Mouse (Mus musculus) liver, postnatal 0 days (tissue): ENCODE data around the gene Cyp39a1. TPM values are rescaled to one million over a fixed set of nuclear protein-coding genes. Genes with fewer than 3 reads are reported as not detected.

Experiments used
- ATAC-seq: fragments of 200-750 bp; cut with Nextera tagmentation; 2 replicates; pipeline ENCODE4 v1.8.0; 2017; ENCODE audit warnings: mild to moderate bottlenecking, moderate library complexity
- DNase-seq: peaks from one replicate; pipeline ENCODE4 v3.0.0-alpha.2; 2016
- H3K27ac ChIP-seq: fragments of 300-500 bp; sonication (generic); 2 replicates; pipeline ENCODE4 v1.5.1; 2014; ENCODE audit warnings: antibody characterized with exemption, moderate library complexity, mild to moderate bottlenecking, low read depth
- H3K27me3 ChIP-seq: fragments of 300-500 bp; sonication (generic); 2 replicates; pipeline ENCODE4 v1.6.1; 2014; ENCODE audit warnings: low read length, control low read depth, mixed read lengths; ENCODE audit not compliant: insufficient read depth
- H3K36me3 ChIP-seq: fragments of 300-500 bp; sonication (generic); replicated peaks from 2 replicates; pipeline ENCODE4 v1.6.1; 2014; ENCODE audit warnings: mild to moderate bottlenecking, control low read depth, low read length, moderate library complexity, mixed read lengths; ENCODE audit not compliant: insufficient read depth
- H3K4me1 ChIP-seq: fragments of 300-500 bp; sonication (generic); 2 replicates; pipeline ENCODE4 v1.6.1; 2014; ENCODE audit warnings: antibody characterized with exemption, mild to moderate bottlenecking, control low read depth; ENCODE audit not compliant: insufficient read depth
- H3K4me2 ChIP-seq: fragments of 300-500 bp; sonication (generic); 2 replicates; pipeline ENCODE4 v1.6.1; 2014; ENCODE audit warnings: low read depth, mild to moderate bottlenecking, low read length, moderate library complexity, mixed read lengths
- H3K4me3 ChIP-seq: fragments of 300-500 bp; sonication (generic); 2 replicates; pipeline ENCODE4 v1.5.1; 2014; ENCODE audit warnings: low read depth, low read length
- H3K9ac ChIP-seq: fragments of 300-500 bp; sonication (generic); replicated peaks from 2 replicates; pipeline ENCODE4 v1.6.1; 2014; ENCODE audit warnings: mild to moderate bottlenecking, moderate library complexity
- H3K9me3 ChIP-seq: fragments of 300-500 bp; sonication (generic); 2 replicates; pipeline ENCODE4 v1.6.1; 2016; ENCODE audit warnings: mild to moderate bottlenecking, control low read depth, low read length, mixed read lengths
- CTCF ChIP-seq: sonication (generic); IDR thresholded peaks from 2 replicates; pipeline ENCODE4 v1.5.1; 2016; ENCODE audit warnings: antibody characterized with exemption, low read depth
- EP300 ChIP-seq: IDR thresholded peaks from 2 replicates; pipeline ENCODE4 v1.6.1; 2016; ENCODE audit warnings: antibody characterized with exemption, low read depth, mild to moderate bottlenecking
- WGBS: fragments of 180-500 bp; shearing (Covaris S2); extraction: QIAGEN DNeasy Blood & Tissue Kit; methylation state at CpG from one replicate; pipeline ENCODE4 v1.1.7; 2014; ENCODE audit not compliant: insufficient replicate concordance; 5-methylcytosine and 5-hydroxymethylcytosine counted together
- polyA plus RNA-seq: library from polyadenylated mRNA; unstranded; fragments of >200 nt; fragmentation: Nextera tagmentation; extraction: Ambion mirVana; gene quantifications from 2 replicates; pipeline ENCODE4 v1.2.1, GENCODE M21; 2015

Cyp39a1 gene
- polyA plus RNA-seq, 1 experiment from 2014 or later, result 70.6 TPM

DNA sequence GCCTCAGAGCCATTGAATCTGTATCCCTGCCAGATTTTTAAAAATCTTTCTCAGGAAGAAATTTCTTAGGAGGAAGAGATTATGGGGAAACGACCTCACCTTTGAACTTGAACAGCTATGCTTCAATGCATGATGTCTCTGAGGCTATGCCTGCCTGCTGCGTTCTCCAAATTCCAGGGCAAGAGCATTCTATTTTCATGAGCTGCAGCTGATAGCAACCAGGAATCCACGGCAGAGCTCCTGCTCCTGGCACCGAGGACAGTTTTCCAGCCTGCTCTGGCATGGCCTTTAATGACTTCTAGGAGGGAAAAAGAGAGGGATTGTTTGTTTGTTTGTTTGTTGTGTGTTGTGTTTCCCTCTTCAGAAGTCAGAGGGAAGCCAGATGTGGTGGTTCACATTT lies 77.2 kb downstream of the Cyp39a1 start:
- DNase-seq (no peak), ATAC-seq (no peak)
- H3K9me3 ChIP-seq, result no peaks in the 10 kb centered on the region
- no peak overlapping the region for H3K27ac ChIP-seq
- no peak overlapping the region for H3K4me3 ChIP-seq
- H3K4me1 ChIP-seq, result no peaks in the 10 kb centered on the region
- 50% methylated on average over 4 of the region's 4 CpGs for WGBS
- TF ChIP-seq EP300, result no peak
- no peak for TF ChIP-seq CTCF
- no peak overlapping the region for H3K9ac ChIP-seq
- no peaks in the 10 kb centered on the region for H3K27me3 ChIP-seq
- no peak overlapping the region for H3K4me2 ChIP-seq
- H3K36me3 ChIP-seq, result peaks cover 12% of the 10 kb centered on the region

- H3K27me3 ChIP-seq, result no peaks in the 10 kb centered on the region
- no peak overlapping the region for H3K4me3 ChIP-seq
- no peak overlapping the region for H3K4me2 ChIP-seq
- 76% methylated on average over 6 of the region's 6 CpGs for WGBS
- H3K9ac ChIP-seq, result no peak overlapping the region
- H3K27ac ChIP-seq, result no peak overlapping the region
- no peak for TF ChIP-seq CTCF
- TF ChIP-seq EP300, result no peak
- H3K36me3 ChIP-seq, result peaks cover 17% of the 10 kb centered on the region
- no peaks in the 10 kb centered on the region for H3K9me3 ChIP-seq
- no peaks in the 10 kb centered on the region for H3K4me1 ChIP-seq
- ATAC-seq (no peak), DNase-seq (no peak)
Observed at GRCm38 (mm10) chr17:43751146-43751545, 83.9 kb downstream of the Cyp39a1 start.

DNA sequence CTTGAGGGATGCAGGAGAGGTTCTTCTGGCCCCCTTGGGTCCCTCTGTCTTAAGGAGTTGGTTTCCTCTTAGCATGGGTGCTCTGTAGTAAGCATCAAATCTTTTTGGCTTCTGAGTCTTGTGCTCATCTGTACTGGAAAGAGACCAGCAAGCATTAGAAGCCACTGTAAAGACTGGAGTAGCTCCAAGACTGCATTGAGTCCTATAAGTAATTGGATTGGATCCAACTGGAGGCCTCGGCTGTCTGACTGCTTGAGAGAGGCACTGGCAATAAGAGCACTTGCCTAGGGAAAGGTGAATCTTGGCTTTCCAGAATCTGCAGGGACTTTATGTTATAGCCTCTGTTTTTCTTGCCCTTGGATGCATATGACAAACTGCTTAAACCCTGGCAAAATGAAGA lies 85.6 kb downstream of the Cyp39a1 start:
- no peak for DNase-seq
- TF ChIP-seq EP300 (no peak), CTCF (no peak)

DNA sequence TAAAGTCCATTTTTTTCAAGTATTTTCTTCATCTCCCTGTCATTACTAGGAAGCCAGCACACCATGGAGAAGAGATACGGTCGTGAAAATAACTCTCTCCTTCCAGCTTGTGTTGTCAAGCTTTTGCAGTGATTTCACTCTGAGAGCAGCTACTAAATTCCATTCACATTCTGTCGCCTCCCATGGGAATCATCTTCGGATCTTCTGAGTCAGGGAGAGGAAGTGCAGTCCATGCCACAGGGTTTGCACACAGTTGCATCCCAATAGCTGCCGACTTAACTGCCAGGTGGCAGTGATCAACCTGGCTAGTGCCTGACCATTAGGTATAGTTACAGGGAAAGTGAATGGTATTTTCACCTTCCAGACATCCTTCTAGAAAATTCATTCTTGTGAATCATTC lies 87.5 kb downstream of the Cyp39a1 start:
- 69% methylated on average over 5 of the region's 5 CpGs for WGBS

More for the DNA sequence above, 85.6 kb downstream of the Cyp39a1 start:
- H3K4me3 ChIP-seq, result no peak overlapping the region
- WGBS, result 83% methylated on average over 1 of the region's 1 CpGs
- no peaks in the 10 kb centered on the region for H3K27me3 ChIP-seq
- no peak for ATAC-seq
- no peak overlapping the region for H3K27ac ChIP-seq
- no peak overlapping the region for H3K9ac ChIP-seq
- H3K4me1 ChIP-seq, result no peaks in the 10 kb centered on the region
- H3K9me3 ChIP-seq, result no peaks in the 10 kb centered on the region
- no peak overlapping the region for H3K4me2 ChIP-seq
- peaks cover 9% of the 10 kb centered on the region for H3K36me3 ChIP-seq

GRCm38 (mm10) chr17:43758607-43759259 lies 91.5 kb downstream of the Cyp39a1 start:
- Histone ChIP-seq H3K4me1 (no peaks in the 10 kb centered on the region), H3K36me3 (no peaks in the 10 kb centered on the region), H3K9me3 (no peaks in the 10 kb centered on the region), H3K9ac (no peak overlapping the region), H3K4me2 (no peak overlapping the region), H3K27ac (no peak overlapping the region), H3K27me3 (no peaks in the 10 kb centered on the region), H3K4me3 (no peak overlapping the region)
- peak; percentile 21 for DNase-seq
- 34% methylated on average over 15 of the region's 15 CpGs for WGBS
- TF ChIP-seq CTCF, result peak; percentile 43
- TF ChIP-seq EP300, result no peak
- no peak for ATAC-seq

More for the DNA sequence above, 87.5 kb downstream of the Cyp39a1 start:
- DNase-seq, result no peak
- Histone ChIP-seq H3K9ac (no peak overlapping the region), H3K4me1 (no peaks in the 10 kb centered on the region), H3K27me3 (no peaks in the 10 kb centered on the region), H3K4me3 (no peak overlapping the region), H3K4me2 (no peak overlapping the region), H3K9me3 (no peaks in the 10 kb centered on the region), H3K36me3 (peaks cover 9% of the 10 kb centered on the region; the same call in 1 of the 2 replicates), H3K27ac (no peak overlapping the region)
- no peak for ATAC-seq
- no peak for TF ChIP-seq EP300
- no peak for TF ChIP-seq CTCF

DNA sequence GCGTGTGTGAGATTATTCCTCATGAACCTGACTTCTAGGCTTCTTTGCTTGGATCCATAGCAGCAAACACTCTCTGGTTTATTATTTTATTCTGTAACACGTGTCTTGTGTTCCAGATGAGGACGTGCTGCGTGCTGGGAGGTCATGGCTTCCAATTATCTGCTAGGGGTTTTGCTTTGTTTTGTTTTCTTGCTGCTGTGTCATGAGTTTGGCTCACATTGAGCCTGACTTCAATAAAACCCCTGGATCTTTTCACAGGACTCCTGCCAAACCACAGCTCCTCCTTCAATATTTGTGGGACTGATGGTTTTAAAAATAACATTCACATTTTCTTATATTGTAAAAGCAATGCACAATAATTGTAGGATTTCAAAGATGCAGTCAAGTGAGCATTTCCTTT lies 117.3 kb downstream of the Cyp39a1 start:
- no peaks in the 10 kb centered on the region for H3K9me3 ChIP-seq
- ATAC-seq (no peak), DNase-seq (no peak)
- H3K27me3 ChIP-seq, result no peaks in the 10 kb centered on the region
- H3K9ac ChIP-seq, result no peak overlapping the region
- no peak overlapping the region for H3K27ac ChIP-seq
- no peak for TF ChIP-seq CTCF
- TF ChIP-seq EP300, result no peak
- no peak overlapping the region for H3K4me2 ChIP-seq
- WGBS, result 67% methylated on average over 4 of the region's 4 CpGs
- H3K4me1 ChIP-seq, result no peaks in the 10 kb centered on the region
- H3K4me3 ChIP-seq, result no peak overlapping the region
- no peaks in the 10 kb centered on the region for H3K36me3 ChIP-seq
